Mouse (Mus musculus) liver, adult 2 months (tissue): ENCODE measurements around the gene Nsa2. TPM values are rescaled to one million over a fixed set of nuclear protein-coding genes. Genes with fewer than 3 reads are reported as not detected.

Source experiments
- DNase-seq: peaks from one replicate; pipeline ENCODE4 v3.0.0-alpha.2; 2011; ENCODE audit warnings: low read depth, low spot score; ENCODE audit errors: extremely low read depth
- H3K27ac ChIP-seq: fragments of 200-500 bp; replicated peaks from 2 replicates; pipeline ENCODE4 v1.5.1; 2012; ENCODE audit warnings: low read depth, mild to moderate bottlenecking, control low read depth, inconsistent platforms, low read length; ENCODE audit not compliant: insufficient read depth
- H3K27me3 ChIP-seq: fragments of 200-500 bp; 2 replicates; pipeline ENCODE4 v1.6.1; 2012; ENCODE audit warnings: mild to moderate bottlenecking, moderate library complexity, low read length, inconsistent platforms; ENCODE audit not compliant: control insufficient read depth, insufficient read depth
- H3K36me3 ChIP-seq: fragments of 200-500 bp; 2 replicates; pipeline ENCODE4 v1.6.1; 2012; ENCODE audit warnings: low read length, inconsistent platforms; ENCODE audit not compliant: control insufficient read depth, insufficient read depth
- H3K4me1 ChIP-seq: fragments of 200-500 bp; 2 replicates; pipeline ENCODE4 v1.6.1; 2011; ENCODE audit warnings: low read length; ENCODE audit not compliant: control insufficient read depth, insufficient read depth
- H3K4me3 ChIP-seq: fragments of 200-500 bp; 2 replicates; pipeline ENCODE4 v1.5.1; 2011; ENCODE audit warnings: low read depth, mild to moderate bottlenecking, control low read depth, low read length, moderate library complexity; ENCODE audit not compliant: insufficient read depth
- H3K79me2 ChIP-seq: fragments of 200-500 bp; 2 replicates; pipeline ENCODE4 v1.6.1; 2012; ENCODE audit warnings: inconsistent platforms, mild to moderate bottlenecking, low read length, moderate library complexity; ENCODE audit not compliant: control insufficient read depth, insufficient read depth
- H3K9ac ChIP-seq: fragments of 200-500 bp; 2 replicates; pipeline ENCODE4 v1.6.1; 2012; ENCODE audit warnings: low read depth, mild to moderate bottlenecking, control low read depth, inconsistent platforms, low read length
- CTCF ChIP-seq: fragments of 200-500 bp; IDR thresholded peaks from 2 replicates; pipeline ENCODE4 v1.5.1; 2011; ENCODE audit warnings: low read depth, low read length, control low read depth
- POLR2A ChIP-seq: fragments of 200-500 bp; IDR thresholded peaks from 2 replicates; pipeline ENCODE4 v1.6.1; 2011; ENCODE audit warnings: low read length, control low read depth; ENCODE audit not compliant: insufficient read depth; ENCODE audit errors: extremely low read depth
- WGBS: fragments of 180-500 bp; shearing (Covaris S2); methylation state at CpG from one replicate; pipeline ENCODE4 v1.1.7; 2018; 5-methylcytosine and 5-hydroxymethylcytosine counted together
- polyA plus RNA-seq: library from polyadenylated mRNA; depleted of rRNA; stranded (reverse); fragments of >200 nt; gene quantifications from 2 replicates; pipeline ENCODE4 v1.2.3, GENCODE M21; 2012; rRNA removed
- total RNA-seq: library from RNA; depleted of rRNA; stranded (reverse); fragments of >200 nt; gene quantifications from 2 replicates; pipeline ENCODE4 v1.2.3, GENCODE M21; 2014; rRNA removed

Nsa2 gene
- total and polyA plus RNA-seq, 2 experiments, result 15.3 to 37.3 TPM

DNA sequence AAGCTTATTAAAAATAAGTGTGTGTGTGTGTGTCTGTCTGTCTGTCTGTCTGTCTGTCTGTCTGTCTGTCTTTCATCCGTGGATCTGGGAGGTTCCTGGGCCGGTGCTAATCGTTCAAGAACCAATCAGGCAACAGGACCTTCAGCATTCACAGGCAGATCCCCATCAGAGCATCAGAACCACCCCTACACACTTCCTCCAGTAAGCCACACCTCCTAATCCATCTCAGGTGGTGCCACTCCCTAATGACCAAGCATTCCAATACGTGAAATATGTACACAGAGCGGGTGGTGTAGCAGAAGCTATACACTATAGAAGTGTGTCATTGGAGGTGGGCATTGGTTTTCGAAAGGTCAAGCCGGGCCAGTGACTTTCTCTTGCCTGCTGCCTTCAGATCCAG lies 55.3 kb downstream of the Nsa2 start:
- Histone ChIP-seq H3K9ac (no peak overlapping the region), H3K4me1 (no peaks in the 10 kb centered on the region), H3K27ac (no peak overlapping the region), H3K79me2 (no peaks in the 10 kb centered on the region), H3K36me3 (no peaks in the 10 kb centered on the region), H3K27me3 (no peaks in the 10 kb centered on the region), H3K4me3 (no peak overlapping the region)
- DNase-seq, result no peak
- WGBS, result 86% methylated on average over 7 of the region's 7 CpGs
- TF ChIP-seq POLR2A (no peak), CTCF (no peak)

DNA sequence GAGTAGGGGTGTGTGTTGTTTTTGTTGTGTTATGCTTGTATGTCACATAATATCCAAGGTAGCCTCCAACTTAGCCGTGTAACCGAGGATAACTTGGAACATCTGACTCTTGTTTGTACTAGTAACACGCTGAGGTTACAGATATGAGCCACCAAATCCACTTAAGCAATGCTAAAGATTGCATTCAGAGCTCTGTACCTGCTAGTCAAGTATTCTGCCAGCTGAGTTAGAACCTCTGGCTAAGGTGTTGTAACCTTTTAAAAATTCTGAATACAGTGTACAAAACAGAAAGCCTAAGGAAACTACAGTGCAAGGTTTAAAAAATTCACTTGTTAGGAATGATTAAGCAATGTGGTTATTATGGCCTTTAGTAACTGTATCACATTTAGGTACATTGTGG lies 57.1 kb downstream of the Nsa2 start:
- Histone ChIP-seq H3K79me2 (no peaks in the 10 kb centered on the region), H3K36me3 (no peaks in the 10 kb centered on the region), H3K4me1 (no peaks in the 10 kb centered on the region), H3K9ac (no peak overlapping the region), H3K27ac (no peak overlapping the region), H3K4me3 (no peak overlapping the region), H3K27me3 (no peaks in the 10 kb centered on the region)
- WGBS, result 81% methylated on average over 3 of the region's 3 CpGs
- DNase-seq, result no peak
- no peak for TF ChIP-seq CTCF
- no peak for TF ChIP-seq POLR2A

- no peaks in the 10 kb centered on the region for H3K4me1 ChIP-seq
- TF ChIP-seq CTCF, result no peak
- TF ChIP-seq POLR2A, result no peak
- H3K79me2 ChIP-seq, result no peaks in the 10 kb centered on the region
- no peak overlapping the region for H3K27ac ChIP-seq
- WGBS, result 88% methylated on average over 2 of the region's 2 CpGs
- H3K36me3 ChIP-seq, result no peaks in the 10 kb centered on the region
- H3K4me3 ChIP-seq, result no peak overlapping the region
- DNase-seq, result no peak
- H3K27me3 ChIP-seq, result no peaks in the 10 kb centered on the region
- no peak overlapping the region for H3K9ac ChIP-seq
Observed at GRCm38 (mm10) chr13:97080201-97080600, 57.5 kb downstream of the Nsa2 start.

Other genes with a start within 250 kb of the Nsa2 start
- gene Gcnt4, start 213.2 kb downstream of the Nsa2 start, total RNA-seq, result 2.1 and 3.4 TPM in 2 replicates
- gene Gcnt4, start 213.2 kb downstream of the Nsa2 start, polyA plus RNA-seq, result 0.75 and 1.1 TPM in 2 replicates
- not detected in 2 replicates for gene 1700029F12Rik, start 103.6 kb downstream of the Nsa2 start, total RNA-seq
- gene 1700029F12Rik, start 103.6 kb downstream of the Nsa2 start, polyA plus RNA-seq, result not detected in 2 replicates
- under 0.01 and 0.07 TPM in 2 replicates for gene Fam169a, start 70.7 kb downstream of the Nsa2 start, total RNA-seq
- not detected in 2 replicates for gene Fam169a, start 70.7 kb downstream of the Nsa2 start, polyA plus RNA-seq
- gene Gm6169, start 38.7 kb downstream of the Nsa2 start, total RNA-seq, result not detected in 2 replicates
- gene Gm6169, start 38.7 kb downstream of the Nsa2 start, polyA plus RNA-seq, result not detected in 2 replicates
- gene Gfm2, start within 50 bp of the Nsa2 start, total RNA-seq, result 41.1 and 42.9 TPM in 2 replicates
- 25.9 TPM in 2 replicates for gene Gfm2, start within 50 bp of the Nsa2 start, polyA plus RNA-seq
- gene Hexb, start 60.4 kb upstream of the Nsa2 start, total RNA-seq, result 41.4 and 48.1 TPM in 2 replicates
- gene Hexb, start 60.4 kb upstream of the Nsa2 start, polyA plus RNA-seq, result 43.1 and 54.7 TPM in 2 replicates
- 2.3 and 2.6 TPM in 2 replicates for gene Enc1, start 103.2 kb upstream of the Nsa2 start, total RNA-seq
- gene Enc1, start 103.2 kb upstream of the Nsa2 start, polyA plus RNA-seq, result 1.3 TPM in 2 replicates